Mouse (Mus musculus) forebrain, embryonic 10.5 days (tissue): ENCODE results near the gene H2bfm. TPM values are rescaled to one million over a fixed set of nuclear protein-coding genes. Genes with fewer than 3 reads are reported as not detected.
"Not testable (repeated sequence)": the region's sequence is repeated elsewhere in the genome, so short reads cannot be mapped to it uniquely, and the experiment has no call there.

Experiments used
- DNase-seq: peaks from one replicate; pipeline ENCODE4 v3.0.0-alpha.2; 2017; ENCODE audit warnings: low spot score; ENCODE audit errors: extremely low spot score
- H3K27ac ChIP-seq: fragments of 300-500 bp; sonication (generic); 2 replicates; pipeline ENCODE4 v1.5.1; 2016; ENCODE audit warnings: mild to moderate bottlenecking
- H3K27me3 ChIP-seq: fragments of 300-500 bp; sonication (generic); 2 replicates; pipeline ENCODE4 v1.6.1; 2016; ENCODE audit warnings: mild to moderate bottlenecking; ENCODE audit not compliant: poor library complexity, severe bottlenecking
- H3K36me3 ChIP-seq: fragments of 300-500 bp; sonication (generic); replicated peaks from 2 replicates; pipeline ENCODE4 v1.6.1; 2016; ENCODE audit warnings: mild to moderate bottlenecking, moderate library complexity
- H3K4me1 ChIP-seq: fragments of 300-500 bp; sonication (generic); 2 replicates; pipeline ENCODE4 v1.6.1; 2016
- H3K4me3 ChIP-seq: fragments of 300-500 bp; sonication (generic); 2 replicates; pipeline ENCODE4 v1.5.1; 2016; ENCODE audit warnings: mild to moderate bottlenecking, moderate library complexity
- H3K9me3 ChIP-seq: fragments of 300-500 bp; sonication (generic); 2 replicates; pipeline ENCODE4 v1.6.1; 2016; ENCODE audit warnings: mild to moderate bottlenecking, moderate library complexity
- WGBS: fragments of 180-500 bp; shearing (Covaris S2); methylation state at CpG from one replicate; pipeline ENCODE4 v1.1.7; 2016; 5-methylcytosine and 5-hydroxymethylcytosine counted together
- polyA plus RNA-seq: library from polyadenylated mRNA; unstranded; fragments of >200 nt; fragmentation: Nextera tagmentation; extraction: Ambion mirVana; gene quantifications from 2 replicates; pipeline ENCODE4 v1.2.1, GENCODE M21; 2016

The H2bfm gene
- polyA plus RNA-seq: not detected in 2 replicates

DNA sequence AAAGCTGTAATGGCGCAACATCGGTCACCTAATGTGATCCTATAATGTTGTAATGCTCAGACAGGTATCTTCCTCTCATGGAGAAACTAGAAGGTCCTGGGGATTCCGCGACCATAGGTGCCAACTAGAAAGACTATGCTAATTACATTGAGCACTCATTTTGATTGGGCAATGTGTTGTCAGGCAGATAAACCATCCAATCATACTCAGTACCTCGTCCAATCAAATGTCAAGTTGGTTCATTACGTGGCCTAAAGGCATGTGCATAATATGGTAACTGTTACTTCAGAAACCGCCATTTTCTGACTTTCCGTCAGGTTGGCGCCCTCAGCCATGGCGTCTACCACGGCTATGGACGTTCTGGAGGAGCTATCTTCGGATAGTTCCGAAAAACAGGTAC lies at the start of gene H2bfm:
H2bfm (plus strand) TSS at position 295 of the 400 bp plus-strand sequence.
- Histone ChIP-seq H3K27me3 (no peaks in the 10 kb centered on the region), H3K9me3 (peaks cover 10% of the 10 kb centered on the region), H3K4me1 (no peaks in the 10 kb centered on the region), H3K27ac (no peak within 1 kb of the TSS), H3K4me3 (no peak within 1 kb of the TSS), H3K36me3 (no peaks in the 10 kb centered on the region)
- DNase-seq: no peak
- 93% methylated on average over 14 of the region's 14 CpGs for WGBS

DNA sequence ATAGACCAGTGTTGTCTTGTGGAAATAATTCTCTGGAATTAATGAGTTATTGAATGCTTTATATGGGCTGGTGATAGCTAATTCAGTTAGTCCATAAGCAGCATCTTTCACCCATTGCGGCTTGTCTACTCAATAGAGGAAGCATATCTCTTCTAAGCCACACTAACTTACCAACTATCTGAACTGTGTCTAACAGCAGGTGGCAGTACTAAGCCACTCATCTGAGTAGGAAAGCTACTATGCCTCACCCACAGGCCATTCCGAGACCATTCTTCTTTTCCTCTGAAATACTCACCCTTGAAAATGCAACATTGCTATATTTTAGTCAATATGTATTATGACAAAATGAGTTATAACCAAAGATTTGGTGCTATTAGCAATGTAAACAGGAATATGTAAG lies 31.4 kb upstream of the H2bfm start:
- Histone ChIP-seq H3K36me3 (no peaks in the 10 kb centered on the region), H3K4me1 (no peaks in the 10 kb centered on the region), H3K27me3 (no peaks in the 10 kb centered on the region; the same call in 1 of the 2 replicates), H3K4me3 (no peak overlapping the region), H3K9me3 (no peaks in the 10 kb centered on the region), H3K27ac (no peak overlapping the region)
- 66% methylated on average over 2 of the region's 2 CpGs for WGBS
- no peak for DNase-seq

DNA sequence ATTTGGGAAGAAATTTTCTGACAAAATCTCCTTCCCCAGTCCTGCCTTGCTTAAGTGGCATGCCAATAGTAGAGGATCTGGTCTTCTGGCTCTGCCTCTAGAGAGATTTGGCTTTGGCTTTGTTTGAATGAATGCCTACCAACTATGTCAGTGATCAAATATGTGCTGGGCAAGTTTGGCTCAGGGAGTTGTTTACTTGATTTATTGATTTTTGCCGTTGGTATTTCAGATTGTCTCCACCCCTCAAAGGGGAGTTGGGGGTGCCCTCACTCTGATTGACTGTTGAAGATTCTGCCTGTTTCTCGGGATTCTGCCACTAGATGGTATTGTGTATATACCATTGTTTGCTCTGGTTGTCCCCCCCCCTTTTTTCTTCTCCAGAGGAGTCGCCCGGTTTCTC lies 22.8 kb upstream of the H2bfm start:
- Histone ChIP-seq H3K27ac (no peak overlapping the region), H3K36me3 (no peaks in the 10 kb centered on the region), H3K4me1 (no peaks in the 10 kb centered on the region), H3K9me3 (no peaks in the 10 kb centered on the region), H3K4me3 (no peak overlapping the region), H3K27me3 (no peaks in the 10 kb centered on the region)
- no peak for DNase-seq
- WGBS: 66% methylated on average over 4 of the region's 4 CpGs

DNA sequence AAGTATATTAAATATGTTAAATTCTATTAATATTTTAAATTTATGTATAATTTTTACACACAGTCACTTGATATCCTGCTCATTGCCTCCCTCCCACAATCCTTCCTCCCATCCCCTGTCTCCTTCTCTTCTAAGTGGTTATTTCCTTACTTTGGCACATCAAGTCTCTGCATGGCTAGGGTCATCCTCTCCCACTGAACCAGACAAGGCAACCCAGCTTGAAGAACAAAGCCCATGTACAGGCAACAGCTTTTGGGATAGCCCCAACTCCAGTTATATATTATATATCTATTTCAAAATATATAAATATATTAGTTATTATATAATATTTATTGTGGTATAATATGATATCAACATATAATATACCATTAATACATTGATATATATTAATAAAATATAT lies 1.3 kb upstream of the H2bfm start:
- H3K27me3 ChIP-seq: no peaks in the 10 kb centered on the region
- DNase-seq: no peak
- H3K27ac ChIP-seq: no peak overlapping the region
- no peaks in the 10 kb centered on the region for H3K4me1 ChIP-seq
- H3K9me3 ChIP-seq: peaks cover 10% of the 10 kb centered on the region
- no peak overlapping the region for H3K4me3 ChIP-seq
- H3K36me3 ChIP-seq: no peaks in the 10 kb centered on the region

DNA sequence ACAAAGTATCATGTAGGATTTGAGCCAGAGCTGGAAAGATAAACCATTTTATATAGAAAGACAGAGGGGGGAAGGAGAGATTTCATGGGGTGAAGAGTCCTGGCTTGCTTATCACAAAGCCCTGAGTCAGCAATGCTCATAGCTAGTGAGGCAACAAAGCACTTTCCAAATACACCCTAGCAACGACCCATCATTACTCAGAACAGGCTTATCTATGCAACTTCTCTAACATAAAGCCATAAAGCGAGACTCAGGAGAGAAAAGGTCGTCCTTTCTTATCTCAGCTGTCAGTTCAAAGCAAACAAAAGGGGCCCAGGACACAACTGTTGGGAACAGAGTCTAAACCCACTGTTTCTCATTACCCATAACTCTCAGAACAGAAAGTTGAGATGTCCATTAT lies 10.9 kb downstream of the H2bfm start:
- H3K4me3 ChIP-seq: no peak overlapping the region
- DNase-seq: no peak
- no peaks in the 10 kb centered on the region for H3K9me3 ChIP-seq
- H3K4me1 ChIP-seq: no peaks in the 10 kb centered on the region
- no peaks in the 10 kb centered on the region for H3K36me3 ChIP-seq
- WGBS: 70% methylated on average over 3 of the region's 3 CpGs
- no peak overlapping the region for H3K27ac ChIP-seq
- H3K27me3 ChIP-seq: no peaks in the 10 kb centered on the region

DNA sequence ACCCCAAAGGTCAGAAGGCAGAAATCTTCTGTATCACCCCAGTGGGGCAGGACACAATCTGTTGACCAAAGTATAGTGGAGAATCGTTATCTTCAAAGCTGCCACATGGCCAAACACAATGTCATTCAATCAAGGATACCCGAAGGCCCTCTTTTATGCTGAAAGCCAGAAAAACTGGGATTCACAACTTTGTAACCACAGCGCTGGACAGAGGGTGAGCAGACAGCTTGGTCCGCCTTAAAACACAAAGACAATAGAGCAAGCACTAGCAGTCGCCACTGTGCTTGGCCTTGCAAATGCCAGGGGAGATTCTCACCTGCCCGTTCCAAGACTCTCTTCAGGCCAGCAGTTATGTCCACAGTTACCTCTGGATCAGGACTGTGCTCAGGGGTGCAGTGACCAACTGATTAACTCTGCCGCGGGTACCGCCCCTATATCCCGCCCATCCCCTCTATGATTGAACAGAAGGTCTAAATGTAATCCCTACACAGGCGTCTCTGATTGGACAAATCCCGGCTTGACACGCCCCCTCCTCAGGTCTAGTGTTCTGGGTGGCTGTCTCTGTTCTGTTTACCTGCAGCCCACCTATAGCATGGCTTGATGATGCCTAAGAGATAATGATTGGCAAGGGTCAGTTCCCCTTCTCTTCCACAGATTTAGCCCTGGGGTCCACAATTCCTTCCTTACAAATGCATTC lies 30.6 kb downstream of the H2bfm start:
- H3K9me3 ChIP-seq, H3K27me3 ChIP-seq, H3K4me1 ChIP-seq, H3K36me3 ChIP-seq, H3K27ac ChIP-seq: not testable (repeated sequence)
- H3K4me3 ChIP-seq: peak overlapping the region; percentile 46
- peak; percentile 61 for DNase-seq
- 24% methylated on average over 13 of the region's 13 CpGs for whole genome bisulfite sequencing

DNA sequence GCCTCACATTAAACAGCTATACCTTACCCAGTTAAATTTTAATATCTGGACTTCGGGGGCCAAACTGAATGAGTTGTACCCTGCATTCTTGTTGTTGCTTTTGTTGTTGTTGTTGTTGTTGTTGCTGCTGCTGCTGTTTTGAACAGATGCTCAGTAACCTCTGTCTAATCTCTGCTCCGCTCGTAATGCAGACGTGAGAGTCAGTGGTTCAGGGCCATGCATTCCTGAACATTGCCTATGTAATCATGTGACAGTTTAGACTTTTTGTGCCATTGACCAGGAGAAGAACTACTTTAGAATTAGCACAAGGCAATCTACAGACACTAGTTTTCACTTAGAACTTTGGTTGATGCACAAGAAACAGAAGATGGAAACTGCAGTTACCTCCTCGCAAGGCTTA lies 31.2 kb downstream of the H2bfm start:
- 58% methylated on average over 5 of the region's 5 CpGs for WGBS
- H3K27me3 ChIP-seq, H3K36me3 ChIP-seq, H3K9me3 ChIP-seq, H3K4me1 ChIP-seq, H3K27ac ChIP-seq, DNase-seq: not testable (repeated sequence)
- peak overlapping the region; percentile 46 for H3K4me3 ChIP-seq

DNA sequence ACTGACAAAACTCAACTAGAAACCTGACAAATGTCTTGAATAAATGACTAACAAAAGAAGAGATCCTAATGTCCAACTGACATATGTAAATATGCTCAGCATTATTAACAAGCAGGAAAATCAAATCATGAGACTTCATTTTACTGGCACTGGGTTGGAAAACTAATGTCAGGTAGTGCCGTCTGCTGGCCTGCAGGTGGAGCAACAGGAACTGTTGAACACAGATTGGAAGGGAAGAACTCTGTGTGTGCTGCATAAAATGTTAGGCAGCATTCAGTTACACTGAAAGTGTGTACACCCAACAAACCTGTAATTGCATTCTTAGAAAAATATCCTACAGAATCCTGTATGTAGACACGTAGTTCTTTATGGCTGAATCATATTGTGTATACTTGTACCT lies 32.6 kb downstream of the H2bfm start:
- 38% methylated on average over 2 of the region's 2 CpGs for WGBS
- Histone ChIP-seq H3K27ac (no peak overlapping the region), H3K36me3 (no peaks in the 10 kb centered on the region), H3K27me3 (no peaks in the 10 kb centered on the region), H3K4me1 (no peaks in the 10 kb centered on the region), H3K9me3 (no peaks in the 10 kb centered on the region), H3K4me3 (no peak overlapping the region)
- no peak for DNase-seq

DNA sequence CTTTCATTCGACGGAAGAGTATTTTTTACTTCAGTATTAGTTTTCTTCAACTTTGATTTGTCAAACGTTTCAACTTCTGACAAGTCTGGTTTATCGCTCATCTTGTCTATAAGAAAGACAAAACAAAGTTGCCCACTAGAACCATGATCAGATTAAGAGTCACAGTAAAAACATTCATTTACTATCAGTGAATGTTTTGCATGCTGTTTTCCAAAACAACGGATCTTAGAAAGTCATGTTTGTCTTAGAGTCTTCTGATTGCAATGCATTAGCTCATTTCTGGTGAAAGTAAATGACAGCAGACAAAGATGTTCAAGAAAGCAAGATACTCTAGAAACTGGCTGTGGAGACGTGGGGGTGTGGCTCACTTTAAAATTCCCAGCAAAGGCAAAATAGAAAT lies 48.3 kb downstream of the H2bfm start, which contains the start of gene Tmsb15b2:
Tmsb15b2 (minus strand) TSS at position 101 of the 400 bp plus-strand sequence.
- not testable (repeated sequence) for H3K4me1 ChIP-seq, H3K36me3 ChIP-seq, H3K27me3 ChIP-seq, DNase-seq, H3K9me3 ChIP-seq, H3K27ac ChIP-seq
- 88% methylated on average over 6 of the region's 6 CpGs for WGBS
- peak within 1 kb of the TSS; percentile 53 for H3K4me3 ChIP-seq

DNA sequence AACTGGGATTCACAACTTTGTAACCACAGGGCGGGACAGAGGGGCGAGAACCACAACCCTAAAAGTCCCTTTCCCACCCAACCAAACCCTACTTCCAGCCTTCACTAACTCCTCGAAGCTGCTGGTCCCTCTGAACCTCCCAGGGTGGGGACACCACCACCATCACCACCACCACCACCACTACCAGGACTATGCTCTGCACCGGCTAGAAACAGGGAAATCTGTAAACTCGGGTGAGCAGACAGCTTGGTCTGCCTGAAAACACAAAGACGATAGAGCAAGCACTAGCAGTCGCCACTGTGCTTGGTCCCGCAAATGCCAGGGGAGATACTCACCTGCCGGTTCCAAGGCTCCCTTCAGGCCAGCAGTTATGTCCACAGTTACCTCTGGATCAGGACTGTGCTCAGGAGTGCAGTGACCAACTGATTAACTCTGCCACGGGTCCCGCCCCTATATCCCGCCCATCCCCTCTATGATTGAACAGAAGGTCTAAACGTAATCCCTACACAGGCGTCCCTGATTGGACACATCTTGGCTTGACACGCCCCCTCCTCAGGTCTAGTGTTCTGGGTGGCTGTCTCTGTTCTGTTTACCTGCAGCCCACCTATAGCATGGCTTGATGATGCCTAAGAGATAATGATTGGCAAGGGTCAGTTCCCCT lies 49.4 kb downstream of the H2bfm start, which contains the start of the genes Tmsb15l and Tmsb15b1:
Tmsb15l (minus strand) TSS at position 446 of the 661 bp plus-strand sequence.
Tmsb15b1 (minus strand) TSS at position 451 of the 661 bp plus-strand sequence.
- peak within 1 kb of the TSS; percentile 53 for H3K4me3 ChIP-seq
- no peak within 1 kb of the TSS for H3K27ac ChIP-seq
- 26% methylated on average over 15 of the region's 15 CpGs for WGBS
- no peaks in the 10 kb centered on the region for H3K9me3 ChIP-seq
- H3K27me3 ChIP-seq: 0 out of 2 replicates have a peak, but pooled peaks cover 4% of the 10 kb centered on the region
- peak; percentile 62 for DNase-seq
- 0 out of 2 replicates have a peak, but pooled peaks cover 2% of the 10 kb centered on the region for H3K4me1 ChIP-seq
- no peaks in the 10 kb centered on the region for H3K36me3 ChIP-seq

Other genes starting within 250 kb of the H2bfm start
- 7.0 and 7.7 TPM in 2 replicates for gene Tceal1, start 219.3 kb upstream of the H2bfm start, polyA plus RNA-seq
- 557 and 569 TPM in 2 replicates for gene Morf4l2, start 183.6 kb upstream of the H2bfm start, polyA plus RNA-seq
- 0.12 and 0.16 TPM in 2 replicates for gene Glra4, start 147.2 kb upstream of the H2bfm start, polyA plus RNA-seq
- gene Plp1, start 104.7 kb upstream of the H2bfm start, polyA plus RNA-seq: 4.5 TPM in 2 replicates
- 0.34 and 0.63 TPM in 2 replicates for gene Rab9b, start 58.6 kb upstream of the H2bfm start, polyA plus RNA-seq
- gene Tmsb15b2, start 48.2 kb downstream of the H2bfm start, polyA plus RNA-seq: 39.9 and 42.3 TPM in 2 replicates
- 3.2 and 5.6 TPM in 2 replicates for gene Tmsb15l, start 49.5 kb downstream of the H2bfm start, polyA plus RNA-seq
- 16.3 and 17.4 TPM in 2 replicates for gene Tmsb15b1, start 49.5 kb downstream of the H2bfm start, polyA plus RNA-seq
- 53.7 and 62.2 TPM in 2 replicates for gene Zcchc18, start 65.8 kb downstream of the H2bfm start, polyA plus RNA-seq
- 11.1 and 12.3 TPM in 2 replicates for gene Slc25a53, start 111.0 kb downstream of the H2bfm start, polyA plus RNA-seq
- gene Fam199x, start 122.3 kb downstream of the H2bfm start, polyA plus RNA-seq: 15.5 and 17.2 TPM in 2 replicates
- not detected in 2 replicates for gene Esx1, start 194.8 kb downstream of the H2bfm start, polyA plus RNA-seq